Mouse (Mus musculus): ENCODE results near the gene H2-T3. TPM values are rescaled to one million over a fixed set of nuclear protein-coding genes. Genes with fewer than 3 reads are reported as not detected.
"Not testable (repeated sequence)": the region's sequence is repeated elsewhere in the genome, so short reads cannot be mapped to it uniquely, and the experiment has no call there.

The H2-T3 gene
- polyA plus RNA-seq, 1 experiment from 2014 or later: not detected

- Histone ChIP-seq H3K27ac (replicated peaks) (no peak overlapping the region), H3K9me3 (ENCODE audit: control insufficient read depth, low read length) (no peaks in the 10 kb centered on the region), H3K27me3 (ENCODE audit: control insufficient read depth, insufficient read depth, low read length) (peaks cover 8% of the 10 kb centered on the region; the same call in 1 of the 2 replicates), H3K9ac (ENCODE audit: low read length) (no peak overlapping the region), H3K4me2 (replicated peaks; ENCODE audit: low read depth) (peak overlapping the region; percentile 32), H3K36me3 (ENCODE audit: control insufficient read depth, insufficient read depth, low read length) (no peaks in the 10 kb centered on the region), H3K4me3 (ENCODE audit: low read depth, low read length) (0 out of 2 replicates have a peak overlapping the region, but pooled peaks have one; percentile 12), H3K4me1 (replicated peaks; ENCODE audit: control insufficient read depth, insufficient read depth) (no peaks in the 10 kb centered on the region)
- no peak for TF ChIP-seq EP300 (optimal IDR thresholded peaks at IDR 0.05)
- no peak for TF ChIP-seq CTCF (IDR thresholded peaks at IDR 0.05; ENCODE audit: low read depth)
- 4% methylated on average over 46 of the region's 56 CpGs for WGBS
- no peak for ATAC-seq (ENCODE audit: low FRiP score, low TSS enrichment)
- DNase-seq (ENCODE audit: low spot score): no peak
Measured at GRCm38 (mm10) chr17:36161129-36162051, 28.7 kb downstream of the H2-T3 start.

GRCm38 (mm10) chr17:36158264-36158663, 31.8 kb downstream of the H2-T3 start:
- not testable (repeated sequence) for H3K4me1 ChIP-seq (replicated peaks; ENCODE audit: control insufficient read depth, insufficient read depth); H3K27me3 ChIP-seq (ENCODE audit: control insufficient read depth, insufficient read depth, low read length); H3K36me3 ChIP-seq (ENCODE audit: control insufficient read depth, insufficient read depth, low read length); ATAC-seq (ENCODE audit: low FRiP score, low TSS enrichment); H3K9ac ChIP-seq (ENCODE audit: low read length); DNase-seq (ENCODE audit: low spot score); H3K27ac ChIP-seq (replicated peaks); H3K9me3 ChIP-seq (ENCODE audit: control insufficient read depth, low read length)
- 0 out of 2 replicates have a peak overlapping the region, but pooled peaks have one; percentile 47 for H3K4me2 ChIP-seq (replicated peaks; ENCODE audit: low read depth)
- 15% methylated on average over 11 of the region's 11 CpGs for WGBS
- 0 out of 2 replicates have a peak overlapping the region, but pooled peaks have one; percentile 17 for H3K4me3 ChIP-seq (ENCODE audit: low read depth, low read length)

GRCm38 (mm10) chr17:36157782-36158181, 32.3 kb downstream of the H2-T3 start:
- Histone ChIP-seq H3K4me2 (replicated peaks; ENCODE audit: low read depth) (peak overlapping the region; percentile 47), H3K4me3 (ENCODE audit: low read depth, low read length) (0 out of 2 replicates have a peak overlapping the region, but pooled peaks have one; percentile 17)
- TF ChIP-seq CTCF (IDR thresholded peaks at IDR 0.05; ENCODE audit: low read depth): peak; percentile 19
- DNase-seq (ENCODE audit: low spot score): peak; percentile 22
- H3K36me3 ChIP-seq (ENCODE audit: control insufficient read depth, insufficient read depth, low read length); ATAC-seq (ENCODE audit: low FRiP score, low TSS enrichment); H3K27me3 ChIP-seq (ENCODE audit: control insufficient read depth, insufficient read depth, low read length); H3K9ac ChIP-seq (ENCODE audit: low read length); H3K27ac ChIP-seq (replicated peaks); H3K4me1 ChIP-seq (replicated peaks; ENCODE audit: control insufficient read depth, insufficient read depth); H3K9me3 ChIP-seq (ENCODE audit: control insufficient read depth, low read length): not testable (repeated sequence)
- under 1% methylated on average over 36 of the region's 36 CpGs for WGBS

GRCm38 (mm10) chr17:36154271-36155149, 35.6 kb downstream of the H2-T3 start:
- Histone ChIP-seq H3K27me3 (ENCODE audit: control insufficient read depth, insufficient read depth, low read length) (no peaks in the 10 kb centered on the region), H3K4me2 (replicated peaks; ENCODE audit: low read depth) (no peak overlapping the region), H3K4me3 (ENCODE audit: low read depth, low read length) (no peak overlapping the region), H3K4me1 (replicated peaks; ENCODE audit: control insufficient read depth, insufficient read depth) (no peaks in the 10 kb centered on the region), H3K9ac (ENCODE audit: low read length) (no peak overlapping the region), H3K9me3 (ENCODE audit: control insufficient read depth, low read length) (no peaks in the 10 kb centered on the region), H3K36me3 (ENCODE audit: control insufficient read depth, insufficient read depth, low read length) (no peaks in the 10 kb centered on the region), H3K27ac (replicated peaks) (no peak overlapping the region)
- ATAC-seq (ENCODE audit: low FRiP score, low TSS enrichment) (no peak), DNase-seq (ENCODE audit: low spot score) (no peak)
- TF ChIP-seq CTCF (IDR thresholded peaks at IDR 0.05; ENCODE audit: low read depth): no peak
- TF ChIP-seq EP300 (optimal IDR thresholded peaks at IDR 0.05): no peak
- WGBS: 24% methylated on average over 3 of the region's 3 CpGs

- 31% methylated on average over 4 of the region's 4 CpGs for WGBS
- H3K9ac ChIP-seq (ENCODE audit: low read length); H3K4me1 ChIP-seq (replicated peaks; ENCODE audit: control insufficient read depth, insufficient read depth); H3K27ac ChIP-seq (replicated peaks); H3K27me3 ChIP-seq (ENCODE audit: control insufficient read depth, insufficient read depth, low read length); H3K4me2 ChIP-seq (replicated peaks; ENCODE audit: low read depth); H3K36me3 ChIP-seq (ENCODE audit: control insufficient read depth, insufficient read depth, low read length); H3K9me3 ChIP-seq (ENCODE audit: control insufficient read depth, low read length); H3K4me3 ChIP-seq (ENCODE audit: low read depth, low read length); ATAC-seq (ENCODE audit: low FRiP score, low TSS enrichment): not testable (repeated sequence)
- peak; percentile 33 for DNase-seq (ENCODE audit: low spot score)
Measured at GRCm38 (mm10) chr17:36151200-36151599, 38.9 kb downstream of the H2-T3 start.

- not testable (repeated sequence) for H3K36me3 ChIP-seq (ENCODE audit: control insufficient read depth, insufficient read depth, low read length); H3K27me3 ChIP-seq (ENCODE audit: control insufficient read depth, insufficient read depth, low read length); H3K9ac ChIP-seq (ENCODE audit: low read length); H3K4me2 ChIP-seq (replicated peaks; ENCODE audit: low read depth); H3K9me3 ChIP-seq (ENCODE audit: control insufficient read depth, low read length); ATAC-seq (ENCODE audit: low FRiP score, low TSS enrichment); H3K4me3 ChIP-seq (ENCODE audit: low read depth, low read length); H3K4me1 ChIP-seq (replicated peaks; ENCODE audit: control insufficient read depth, insufficient read depth); H3K27ac ChIP-seq (replicated peaks); DNase-seq (ENCODE audit: low spot score)
- WGBS: 66% methylated on average over 5 of the region's 5 CpGs
Measured at GRCm38 (mm10) chr17:36148468-36148867, 41.6 kb downstream of the H2-T3 start.

GRCm38 (mm10) chr17:36146937-36147336, 43.1 kb downstream of the H2-T3 start:
- DNase-seq (ENCODE audit: low spot score); H3K4me1 ChIP-seq (replicated peaks; ENCODE audit: control insufficient read depth, insufficient read depth); H3K27ac ChIP-seq (replicated peaks); H3K9me3 ChIP-seq (ENCODE audit: control insufficient read depth, low read length); H3K4me2 ChIP-seq (replicated peaks; ENCODE audit: low read depth); H3K4me3 ChIP-seq (ENCODE audit: low read depth, low read length); H3K27me3 ChIP-seq (ENCODE audit: control insufficient read depth, insufficient read depth, low read length); H3K9ac ChIP-seq (ENCODE audit: low read length); ATAC-seq (ENCODE audit: low FRiP score, low TSS enrichment); H3K36me3 ChIP-seq (ENCODE audit: control insufficient read depth, insufficient read depth, low read length): not testable (repeated sequence)
- WGBS: 59% methylated on average over 1 of the region's 1 CpGs

GRCm38 (mm10) chr17:36145861-36146156, 44.3 kb downstream of the H2-T3 start:
- peak overlapping the region; percentile 50 for H3K4me3 ChIP-seq (ENCODE audit: low read depth, low read length)
- 5% methylated on average over 13 of the region's 13 CpGs for WGBS
- H3K9ac ChIP-seq (ENCODE audit: low read length); H3K27ac ChIP-seq (replicated peaks); DNase-seq (ENCODE audit: low spot score); H3K4me1 ChIP-seq (replicated peaks; ENCODE audit: control insufficient read depth, insufficient read depth); H3K36me3 ChIP-seq (ENCODE audit: control insufficient read depth, insufficient read depth, low read length); H3K9me3 ChIP-seq (ENCODE audit: control insufficient read depth, low read length); ATAC-seq (ENCODE audit: low FRiP score, low TSS enrichment); H3K27me3 ChIP-seq (ENCODE audit: control insufficient read depth, insufficient read depth, low read length): not testable (repeated sequence)
- H3K4me2 ChIP-seq (replicated peaks; ENCODE audit: low read depth): peak overlapping the region; percentile 66

Measured in stomach, postnatal 0 days (tissue).